Mouse (Mus musculus): Measurements from ENCODE around the gene Flt3l. TPM values are rescaled to one million over a fixed set of nuclear protein-coding genes. Genes with fewer than 3 reads are reported as not detected.
"Not testable (repeated sequence)": the region's sequence is repeated elsewhere in the genome, so short reads cannot be mapped to it uniquely, and the experiment has no call there.

Flt3l gene
- total RNA-seq, 2 experiments from 2014 or later, result 8.4 to 9.7 TPM

DNA sequence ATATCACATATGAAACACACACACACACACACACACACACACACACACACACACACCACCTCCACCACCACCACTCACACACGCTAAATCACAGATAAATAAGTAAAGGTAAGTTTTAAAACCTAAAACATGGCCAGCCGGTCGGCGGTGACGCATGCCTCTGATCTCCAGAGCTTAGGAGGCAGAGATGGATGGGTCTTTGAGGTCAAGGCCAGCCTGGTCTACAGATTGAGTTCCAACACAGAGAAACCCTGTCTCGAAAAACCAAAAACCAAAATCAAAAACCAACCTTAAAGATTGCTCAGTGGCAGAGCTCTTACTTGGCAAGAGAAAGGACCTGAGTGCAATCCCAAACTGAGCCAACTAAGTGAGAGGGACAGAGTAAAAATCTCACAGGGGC is 36.2 kb downstream of the Flt3l start:
- DNase-seq (ENCODE audit: low spot score in 2 of 2), result no peak

DNA sequence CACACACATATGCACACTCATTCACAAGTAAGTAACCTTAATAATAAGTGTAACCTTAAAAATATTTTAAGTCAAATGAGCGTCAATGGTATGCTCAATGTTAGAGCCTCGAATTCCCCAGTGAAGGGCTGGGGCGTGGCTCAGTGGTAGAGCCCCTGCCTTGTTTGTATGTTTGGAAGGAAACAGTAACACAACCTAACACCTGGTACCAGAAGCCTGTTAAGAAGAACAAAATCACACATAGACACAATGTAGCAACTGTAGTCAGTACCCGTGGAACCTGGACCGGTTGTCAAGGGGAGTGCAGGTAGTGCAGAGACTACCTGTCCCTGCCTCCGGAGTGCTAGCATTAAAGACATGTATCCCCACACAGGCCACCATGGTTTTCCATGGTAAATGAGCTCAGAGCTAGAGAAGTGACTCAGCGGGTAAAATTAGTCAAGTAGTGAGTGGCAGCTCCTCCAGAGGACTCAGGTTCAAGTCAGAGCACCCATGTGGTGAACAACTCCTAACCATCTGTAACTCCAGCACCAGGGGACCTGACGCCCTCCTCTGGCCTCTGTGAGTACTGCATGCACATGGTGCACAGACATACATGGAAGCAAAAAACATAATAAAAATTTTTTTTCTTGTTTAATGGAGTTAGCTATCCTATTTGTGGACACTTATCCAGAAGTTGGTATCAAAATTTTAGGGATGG is 37.5 kb downstream of the Flt3l start:
- no peak for DNase-seq (ENCODE audit: low spot score in 2 of 2)

DNA sequence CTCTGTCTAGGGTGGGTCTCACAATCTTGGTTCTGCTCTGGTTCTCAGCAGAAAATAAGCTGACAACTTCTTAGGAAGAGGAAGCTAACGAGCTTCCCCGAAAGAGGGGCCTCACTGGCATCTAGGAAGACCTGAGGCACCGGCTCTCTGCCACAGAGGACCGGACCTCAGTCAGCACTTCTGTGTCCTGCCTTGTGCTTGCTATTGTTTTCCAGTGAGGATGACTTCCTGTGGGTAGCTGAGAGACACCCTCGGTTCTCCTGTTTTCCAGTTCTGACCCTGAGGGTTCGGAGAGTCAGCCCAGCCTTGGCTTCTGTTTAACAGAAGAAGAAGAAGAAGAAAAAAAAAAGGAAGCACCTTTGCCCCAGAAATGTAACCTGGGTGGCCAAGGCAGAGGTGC is 38.8 kb downstream of the Flt3l start:
- no peak for DNase-seq (ENCODE audit: low spot score in 2 of 2)

DNA sequence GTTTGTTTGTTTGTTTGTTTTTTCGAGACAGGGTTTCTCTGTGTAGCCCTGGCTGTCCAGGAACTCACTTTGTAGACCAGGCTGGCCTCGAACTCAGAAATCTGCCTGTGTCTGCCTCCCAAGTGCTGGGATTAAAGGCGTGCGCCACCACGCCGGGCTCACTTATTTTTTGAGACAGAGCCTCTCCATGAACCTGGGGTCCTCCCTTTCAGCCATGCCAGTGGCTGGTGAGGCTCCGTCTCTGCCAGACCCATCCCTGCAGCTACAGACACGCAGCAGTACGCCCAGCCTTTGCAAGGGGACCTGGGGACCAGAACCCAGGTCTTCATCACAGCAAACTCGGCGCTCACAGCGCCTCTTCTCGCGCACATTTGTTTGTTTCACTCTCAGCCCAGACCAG is 40.3 kb downstream of the Flt3l start:
- not testable (repeated sequence) for DNase-seq (ENCODE audit: low spot score in 2 of 2)

DNA sequence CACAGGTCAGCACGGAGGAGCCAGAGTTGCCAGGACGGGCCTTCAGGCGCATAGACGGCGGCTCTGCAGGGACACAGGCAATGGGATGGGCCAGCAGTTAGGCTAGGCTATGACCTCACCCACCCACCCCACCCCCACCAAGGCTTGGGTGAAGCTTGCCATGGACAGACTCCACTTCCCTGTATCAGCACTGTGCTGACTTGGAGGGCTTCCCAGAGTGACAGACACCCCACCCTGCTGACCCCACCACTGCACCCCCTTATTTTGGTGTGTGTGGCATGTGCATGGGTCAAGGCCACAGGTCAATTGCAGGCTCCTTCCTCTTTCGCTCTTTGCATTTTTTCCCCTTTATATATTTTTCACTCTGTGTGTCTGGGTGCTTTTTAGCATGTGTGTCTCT is 40.9 kb downstream of the Flt3l start:
- DNase-seq (ENCODE audit: low spot score in 2 of 2), result no peak

DNA sequence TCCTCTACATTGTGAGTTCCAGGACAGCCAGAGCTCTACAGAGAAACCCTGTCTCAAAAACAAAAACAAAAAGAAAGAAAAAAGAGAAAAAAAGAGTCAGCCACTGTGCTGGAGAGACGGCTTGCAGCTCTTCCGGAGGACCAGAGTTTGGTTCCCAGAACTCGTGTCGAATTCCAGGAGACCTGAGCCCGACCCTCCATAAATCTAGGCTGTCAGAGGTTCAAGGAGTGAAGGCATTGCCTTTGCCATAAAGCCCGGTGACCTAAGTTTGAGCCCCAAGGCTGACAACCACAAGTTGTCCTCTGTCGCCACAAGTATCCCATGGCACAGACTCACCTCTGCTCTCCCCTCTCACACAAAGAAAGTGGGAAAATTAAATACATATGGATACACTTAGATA is 42.1 kb downstream of the Flt3l start:
- no peak for DNase-seq (ENCODE audit: low spot score in 2 of 2)

DNA sequence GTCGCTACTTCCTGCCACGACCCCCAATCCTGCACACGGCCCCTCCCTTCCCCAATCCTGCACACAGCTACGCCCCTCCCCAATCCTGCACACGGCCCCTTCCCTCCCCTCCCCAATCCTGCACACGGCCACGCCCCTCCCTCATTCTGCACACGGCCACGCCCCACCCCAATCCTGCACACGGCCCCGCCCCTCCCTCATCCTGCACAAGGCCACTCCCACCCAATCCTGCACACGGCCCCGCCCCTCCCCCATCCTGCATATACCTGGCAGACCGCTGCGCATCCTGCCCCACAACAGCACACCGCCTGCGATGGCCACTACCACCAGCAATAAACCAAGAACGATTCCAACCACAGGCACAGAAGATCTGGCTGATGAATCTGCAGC is 42.7 kb downstream of the Flt3l start:
- no peak for DNase-seq (ENCODE audit: low spot score in 2 of 2)

DNA sequence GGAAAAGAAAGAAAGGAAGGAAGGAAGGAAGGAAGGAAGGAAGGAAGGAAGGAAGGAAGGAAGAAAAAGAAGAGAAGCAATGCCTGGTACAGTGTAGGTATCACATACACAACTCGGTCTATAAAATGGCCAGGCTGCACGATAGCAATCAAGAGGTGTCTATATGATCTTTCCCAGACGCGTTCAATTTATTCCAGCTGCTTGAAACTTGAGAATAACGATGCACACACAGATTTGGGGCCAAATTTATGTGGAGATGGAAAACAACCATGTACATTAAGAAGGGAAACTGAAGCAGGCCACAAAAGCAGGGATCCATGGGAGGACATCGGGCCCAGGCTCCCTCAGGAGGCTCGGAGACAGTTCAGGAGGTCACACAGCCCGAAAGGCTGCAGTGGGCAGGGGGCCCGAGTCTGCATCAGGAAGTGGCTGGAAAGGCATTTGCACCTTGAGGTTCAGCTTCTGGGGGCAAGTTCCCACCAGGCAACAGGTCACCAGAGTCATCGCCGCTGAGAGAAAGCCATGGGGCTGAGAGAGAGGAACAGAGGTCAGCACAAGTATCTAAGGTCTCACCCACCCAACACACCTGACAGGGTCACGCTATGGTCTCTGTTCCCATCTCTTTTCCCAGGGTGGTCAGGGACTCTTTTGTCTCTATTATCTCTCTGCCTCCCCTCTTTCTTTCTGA is 43.3 kb downstream of the Flt3l start:
- DNase-seq (ENCODE audit: low spot score in 2 of 2), result no peak

DNA sequence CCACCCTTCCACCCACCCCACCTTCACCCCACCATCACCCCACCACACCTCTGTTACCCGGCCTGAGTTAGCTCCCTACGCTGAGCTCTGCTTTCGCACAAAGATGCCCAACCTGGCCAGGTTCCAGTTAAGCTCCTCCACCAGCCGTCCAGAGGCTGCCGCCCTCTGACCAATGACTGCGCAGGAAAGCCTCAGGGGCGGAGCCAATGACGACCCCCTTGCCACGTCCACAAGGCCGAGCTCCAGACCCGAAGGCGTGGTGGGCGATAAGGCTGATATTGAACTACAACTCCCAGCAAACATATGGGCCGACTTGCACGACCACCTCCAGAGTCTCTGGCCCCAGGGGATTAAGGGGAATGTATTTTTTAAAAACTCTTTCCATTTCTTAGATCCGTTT is 44.2 kb downstream of the Flt3l start, which contains the start of gene Rcn3:
Rcn3 (minus strand) TSS at position 174 of the 400 bp plus-strand sequence.
- DNase-seq (ENCODE audit: low spot score in 2 of 2), result no peak

DNA sequence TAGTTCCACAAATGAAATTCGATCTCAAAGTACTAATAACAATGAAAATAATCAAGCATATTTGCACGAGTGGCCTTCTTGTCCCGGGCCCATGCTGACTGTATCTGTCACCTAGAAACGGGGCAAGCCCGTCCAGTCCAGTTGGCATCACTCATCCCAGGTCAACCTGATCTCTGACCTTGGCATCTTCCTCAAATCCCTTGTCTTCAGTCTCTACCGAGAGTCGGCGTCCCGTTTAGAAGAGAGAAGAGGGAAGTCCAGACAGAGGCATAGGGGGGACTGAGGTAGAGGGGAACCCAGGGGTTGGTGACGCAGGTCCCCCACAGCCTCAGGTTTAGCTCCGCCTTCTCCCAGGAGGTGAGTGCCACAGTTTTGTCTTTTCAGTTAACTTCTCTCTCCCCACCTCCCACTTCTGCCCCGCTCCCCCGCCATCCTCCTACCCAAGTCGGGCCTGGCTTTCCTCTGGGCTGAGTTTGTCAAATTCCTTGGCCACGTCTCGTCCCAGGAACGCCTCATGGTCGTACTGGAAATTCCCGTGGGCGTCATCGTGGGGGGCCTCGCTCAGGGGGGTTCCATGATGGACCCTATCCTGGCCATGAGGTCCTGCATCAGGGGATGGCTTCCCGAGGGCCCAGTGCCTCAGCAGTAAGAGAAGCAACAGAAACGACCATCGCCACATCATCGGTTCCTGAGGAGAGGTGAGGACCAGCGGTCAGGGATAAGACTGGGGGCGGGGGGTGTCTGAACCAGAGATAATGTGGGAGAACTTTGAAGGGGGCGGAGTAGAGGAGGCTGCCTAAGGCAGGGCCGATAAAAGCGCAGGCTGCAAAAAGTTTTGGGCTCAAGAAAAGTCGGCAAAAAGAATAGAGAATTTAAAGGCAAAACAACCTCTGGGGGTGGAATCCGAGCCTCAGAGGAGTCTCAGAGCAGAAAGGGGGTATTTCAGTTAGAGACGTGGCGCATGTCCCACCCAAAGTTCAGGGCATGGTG is 44.9 kb downstream of the Flt3l start:
- DNase-seq (ENCODE audit: low spot score in 2 of 2), result no peak

DNA sequence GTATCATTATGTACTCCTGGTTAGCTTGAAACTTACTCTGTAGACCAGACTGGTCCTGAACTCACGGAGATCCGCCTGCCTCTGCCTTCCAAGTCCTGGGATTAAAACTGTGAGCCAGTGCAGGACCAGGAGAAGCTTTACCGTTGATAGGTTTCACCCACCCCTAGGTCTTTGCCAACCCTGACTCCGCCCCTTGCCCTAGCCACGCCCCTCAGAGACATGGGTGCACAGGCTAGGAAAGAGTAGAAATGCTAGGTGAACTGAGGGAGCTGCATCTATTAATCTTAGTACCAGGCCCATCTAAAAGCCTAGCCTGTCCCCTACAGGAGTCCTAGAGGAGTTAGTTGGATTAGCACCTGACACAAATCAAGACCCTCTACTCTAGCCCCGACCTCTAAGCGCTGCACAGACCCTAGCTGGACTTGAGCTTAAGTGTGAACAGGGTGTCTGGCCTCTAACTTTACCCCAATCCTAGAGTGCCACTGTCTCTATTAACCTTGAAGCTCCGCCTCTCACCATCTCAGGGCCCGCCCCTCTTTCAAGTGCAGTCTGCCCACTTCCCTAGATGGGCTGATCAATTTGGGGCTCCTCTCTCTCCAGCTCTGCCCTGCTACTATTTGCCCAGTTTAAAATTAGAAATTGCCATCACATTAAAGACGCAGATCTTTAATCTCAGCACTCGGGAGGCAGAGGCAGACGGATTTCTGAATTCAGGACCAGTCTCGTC is 45.8 kb downstream of the Flt3l start:
- DNase-seq (ENCODE audit: low spot score in 2 of 2), result no peak

DNA sequence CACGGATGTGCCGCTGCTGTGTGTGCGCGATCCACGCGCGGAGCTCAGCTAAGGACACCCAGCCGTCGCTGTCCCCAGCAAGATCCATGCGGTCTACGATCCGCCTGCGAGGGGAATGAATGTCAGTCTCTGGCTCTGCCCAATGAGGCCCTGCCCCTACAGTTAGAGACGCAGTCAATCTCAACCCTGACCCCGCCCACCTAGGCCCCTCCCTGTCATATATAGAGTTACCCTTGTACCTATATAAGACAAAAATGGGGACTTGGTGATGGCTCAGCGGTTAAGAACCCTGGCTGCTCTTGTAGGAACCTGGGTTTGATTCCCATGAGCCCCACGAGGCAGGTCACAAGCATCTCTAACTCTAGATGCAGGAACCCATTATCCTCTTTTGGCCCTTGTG is 47.6 kb downstream of the Flt3l start:
- DNase-seq (ENCODE audit: low spot score in 2 of 2), result no peak

DNA sequence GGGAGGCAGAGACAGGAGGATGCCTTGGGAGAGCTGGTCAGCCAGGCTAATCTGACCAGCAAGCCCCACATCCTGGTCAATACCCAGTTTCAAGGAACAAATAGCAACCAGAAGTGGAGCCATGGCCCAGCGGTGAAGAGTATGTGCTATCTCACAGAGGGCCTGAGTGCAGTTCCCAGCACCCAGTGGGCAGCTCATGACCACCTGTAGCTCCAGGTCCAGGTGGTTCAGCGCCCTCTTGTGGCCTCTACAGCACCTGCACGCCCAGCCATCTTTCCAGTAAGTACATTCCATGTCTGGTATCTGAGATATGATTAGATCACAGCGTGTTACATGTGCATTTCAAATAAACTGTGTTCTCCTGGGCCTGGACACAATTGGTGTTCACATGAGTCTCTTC is 50.1 kb downstream of the Flt3l start:
- DNase-seq (ENCODE audit: low spot score in 2 of 2), result no peak

DNA sequence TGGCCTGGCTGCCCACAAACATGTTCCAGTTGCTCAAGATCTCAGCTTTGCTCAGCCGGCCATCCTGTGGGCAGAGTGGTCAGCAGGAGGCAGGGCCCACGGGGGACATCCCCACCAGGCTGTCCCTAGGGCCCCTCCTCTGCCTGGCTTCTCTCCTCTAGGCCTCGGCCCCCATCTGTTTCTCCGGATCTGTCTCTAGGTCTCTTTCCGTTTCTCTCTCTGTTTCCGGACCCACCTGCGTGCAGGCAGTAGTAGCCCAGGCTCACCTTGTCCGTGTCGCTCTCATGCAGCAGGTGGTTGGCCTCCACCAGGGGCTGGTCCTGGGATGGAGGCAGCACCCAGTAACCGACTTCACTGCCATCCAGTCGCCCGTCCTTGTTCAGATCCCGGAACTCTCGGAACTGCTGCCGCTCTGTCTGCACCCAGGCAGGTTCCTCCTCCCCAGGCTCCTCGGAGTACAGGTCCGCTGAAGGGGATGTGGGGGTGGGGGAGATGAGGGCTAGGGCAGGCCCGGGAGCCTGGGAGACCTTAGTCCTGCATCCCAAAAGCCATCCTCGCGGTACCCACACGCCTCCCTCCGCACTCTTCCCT is 52.8 kb downstream of the Flt3l start:
- DNase-seq (ENCODE audit: low spot score in 2 of 2), result no peak

DNA sequence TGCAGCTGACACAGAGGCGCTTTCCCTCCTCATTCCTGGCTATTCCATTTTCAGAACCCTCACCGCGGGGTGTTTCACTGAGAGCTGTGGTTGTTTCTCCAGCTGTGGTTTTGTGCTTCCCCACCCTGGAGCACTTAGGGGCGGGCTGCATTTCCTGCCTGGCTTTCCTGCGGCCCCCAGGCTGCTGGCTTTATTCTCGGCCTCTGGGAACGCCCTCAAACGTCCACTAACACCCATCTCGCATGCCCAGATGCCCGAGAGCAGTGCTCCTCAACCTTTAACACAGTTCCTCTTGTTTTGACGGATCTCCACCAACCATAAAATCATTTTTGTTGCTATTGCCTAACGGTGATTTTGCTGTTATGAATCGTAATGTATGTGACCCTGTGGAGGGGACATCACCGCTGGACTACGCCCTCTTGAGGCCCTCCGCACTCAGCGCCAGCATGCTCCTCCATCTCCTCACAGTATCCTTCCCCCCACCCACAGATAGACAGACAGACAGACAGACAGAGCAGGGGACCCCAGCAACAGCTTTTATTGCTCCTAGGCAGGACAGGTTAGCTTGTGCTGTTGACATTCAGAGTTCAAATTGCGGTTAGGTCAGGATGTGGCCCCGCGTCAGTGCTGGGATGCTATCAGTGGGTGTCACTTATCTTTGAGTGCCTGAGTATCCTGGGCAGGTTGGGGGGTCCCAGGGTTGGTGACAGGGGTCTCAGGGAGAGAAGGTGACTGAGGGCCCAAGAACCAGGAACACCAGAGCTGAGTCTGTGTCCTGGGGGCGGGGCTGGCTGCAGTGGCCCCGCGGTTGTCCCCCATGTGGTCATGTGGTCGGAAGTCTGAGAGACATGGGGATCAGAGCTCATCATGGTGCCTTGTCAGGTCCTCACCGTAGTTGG is 53.6 kb downstream of the Flt3l start:
- DNase-seq (ENCODE audit: low spot score in 2 of 2), result no peak

DNA sequence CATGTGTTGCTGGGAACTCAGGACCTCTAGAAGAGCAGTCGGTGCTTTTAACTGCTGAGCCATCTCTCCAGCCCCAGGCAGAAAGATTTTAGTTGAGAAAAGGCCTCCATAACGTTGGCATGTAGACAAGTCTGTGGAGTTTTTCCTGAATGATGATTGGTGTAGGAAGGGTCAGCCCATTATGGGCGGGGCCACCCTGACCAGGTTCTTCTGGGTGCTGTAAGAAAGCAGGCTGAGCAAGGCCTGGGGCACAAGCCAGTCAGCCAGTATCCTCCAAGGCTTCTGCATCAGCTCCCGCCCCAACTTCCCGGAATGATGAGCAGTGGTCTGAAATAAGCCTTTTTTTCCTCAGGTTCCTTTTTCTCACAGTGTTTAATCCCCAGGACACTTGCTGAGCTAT is 55.2 kb downstream of the Flt3l start:
- DNase-seq (ENCODE audit: low spot score in 2 of 2), result no peak

DNA sequence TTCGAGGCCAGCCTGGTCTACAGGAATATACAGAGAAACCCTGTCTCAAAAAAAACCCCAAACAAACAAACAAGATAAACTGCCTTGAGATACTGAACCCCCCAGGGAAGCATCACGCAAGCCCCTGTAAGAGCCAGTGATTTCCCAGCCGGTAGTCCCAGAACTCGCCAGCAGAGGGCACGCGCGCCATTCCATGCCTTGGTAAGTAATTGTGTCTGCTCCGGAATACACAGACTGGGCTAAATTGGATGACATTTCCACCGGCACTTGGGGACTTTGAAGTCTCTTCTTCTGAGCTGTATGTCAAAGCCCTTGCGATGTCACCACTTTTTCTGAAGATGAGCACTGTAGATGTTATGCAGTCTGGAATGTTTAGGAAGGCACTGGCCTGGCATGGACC is 56.4 kb downstream of the Flt3l start:
- peak; percentile 89 to 95 for DNase-seq (ENCODE audit: low spot score in 2 of 2)
